Mouse (Mus musculus) cerebellum, adult 18-20 months (tissue): ENCODE measurements at regions not wholly inside any gene's neighbourhood (a gene's known extent, or its start where the extent isn't known, plus 50 kb on each side); places are given as distances from the start of the nearest gene placed in this dataset.

Experiments
- DNase-seq, 2 experiments: peaks; one replicate each; pipeline ENCODE4 v3.0.0; 2021

GRCm38 (mm10) chr4:105394366-105394765, 237.2 kb downstream of the Plpp3 start:
- no peak for DNase-seq

- DNase-seq, result no peak
These were observed 240.3 kb downstream of the Plpp3 start for GRCm38 (mm10) chr4:105397451-105397850.

- DNase-seq, result no peak
These were observed 244.9 kb downstream of the Plpp3 start for GRCm38 (mm10) chr4:105402021-105402420.

GRCm38 (mm10) chr4:105403169-105403568, 246.0 kb downstream of the Plpp3 start:
- no peak for DNase-seq

- no peak for DNase-seq
These were observed 246.5 kb downstream of the Plpp3 start for GRCm38 (mm10) chr4:105403686-105404085.

- DNase-seq, result no peak
These were observed 248.6 kb downstream of the Plpp3 start for GRCm38 (mm10) chr4:105405728-105406127.

- DNase-seq, result no peak
These were observed 249.8 kb downstream of the Plpp3 start for GRCm38 (mm10) chr4:105406786-105407464.

GRCm38 (mm10) chr4:105408896-105409295, 251.7 kb downstream of the Plpp3 start:
- no peak for DNase-seq

- no peak for DNase-seq
These were observed 260.0 kb downstream of the Plpp3 start for GRCm38 (mm10) chr4:105417166-105417565.

- DNase-seq, result no peak
These were observed 265.3 kb downstream of the Plpp3 start for GRCm38 (mm10) chr4:105422466-105422865.

GRCm38 (mm10) chr4:105423727-105424201, 266.6 kb downstream of the Plpp3 start:
- DNase-seq, result no peak

GRCm38 (mm10) chr4:105425086-105425485, 267.9 kb downstream of the Plpp3 start:
- DNase-seq, result no peak

- no peak for DNase-seq
These were observed 270.4 kb downstream of the Plpp3 start for GRCm38 (mm10) chr4:105427581-105427980.

GRCm38 (mm10) chr4:105429381-105430100, 272.4 kb downstream of the Plpp3 start:
- no peak for DNase-seq

- no peak for DNase-seq
These were observed 275.3 kb downstream of the Plpp3 start for GRCm38 (mm10) chr4:105432461-105432860.

GRCm38 (mm10) chr4:105437141-105437540, 280.0 kb downstream of the Plpp3 start:
- no peak for DNase-seq

- DNase-seq, result no peak
These were observed 292.1 kb downstream of the Plpp3 start for GRCm38 (mm10) chr4:105449046-105449860.

GRCm38 (mm10) chr4:105450881-105451280, 293.7 kb downstream of the Plpp3 start:
- DNase-seq, result no peak

GRCm38 (mm10) chr4:105451871-105452270, 294.7 kb downstream of the Plpp3 start:
- DNase-seq, result no peak

- DNase-seq, result peak; percentile 10 to 11
These were observed 299.9 kb downstream of the Plpp3 start for GRCm38 (mm10) chr4:105456955-105457621.

- no peak for DNase-seq
These were observed 303.0 kb downstream of the Plpp3 start for GRCm38 (mm10) chr4:105459991-105460688.

GRCm38 (mm10) chr4:105460689-105461005, 303.5 kb downstream of the Plpp3 start:
- no peak for DNase-seq
